Mouse (Mus musculus): ENCODE data around the gene Dda1. TPM values are rescaled to one million over a fixed set of nuclear protein-coding genes. Genes with fewer than 3 reads are reported as not detected.
A peak's percentile ranks its signal among the peaks of the same experiment; 100 is the strongest.

Dda1 gene
- polyA plus RNA-seq, 2 experiments: 24.8 to 34.4 TPM

DNA sequence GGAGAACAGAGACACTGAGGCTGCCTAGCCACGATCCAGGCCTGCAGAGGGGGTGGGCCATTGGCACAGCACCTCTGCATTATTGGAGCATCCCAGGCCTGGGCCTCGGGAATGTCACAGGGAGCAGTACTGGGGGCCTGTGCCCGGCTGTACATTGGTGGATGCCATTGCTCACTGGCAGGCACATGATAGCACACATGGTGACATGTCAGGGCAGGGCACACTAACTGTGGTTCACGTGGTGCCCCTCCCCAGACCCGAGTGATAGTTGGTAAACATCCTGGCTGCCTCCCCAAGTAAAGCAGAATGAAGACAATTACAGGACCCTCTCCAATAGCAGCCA, 1.9 kb downstream of the Dda1 start:
- Histone ChIP-seq H3K4me3 (ENCODE audit: insufficient read depth in 1 of 2, low read depth in 2 of 2, low read length in 2 of 2) (no peak overlapping the region), H3K9ac (replicated peaks) (no peak overlapping the region), H3K27ac (no peak overlapping the region), H3K4me1 (replicated peaks; ENCODE audit: control insufficient read depth in 2 of 2, insufficient read depth in 2 of 2, low read length in 1 of 2) (peaks cover 8 to 9% of the 10 kb centered on the region in 2 experiments), H3K4me2 (ENCODE audit: low read depth) (no peak overlapping the region; the same call in 1 of the 2 replicates), H3K36me3 (replicated peaks; ENCODE audit: control insufficient read depth, insufficient read depth, low read depth) (peaks cover 13% of the 10 kb centered on the region), H3K9me3 (ENCODE audit: control insufficient read depth, low read length) (no peaks in the 10 kb centered on the region), H3K27me3 (ENCODE audit: control insufficient read depth, insufficient read depth, low read length) (no peaks in the 10 kb centered on the region)
- ATAC-seq (ENCODE audit: insufficient read depth) (no peak), DNase-seq (ENCODE audit: low read depth in 3 of 3, low spot score in 3 of 3) (no peak)
- no peak for TF ChIP-seq EP300 (IDR thresholded peaks at IDR 0.05; ENCODE audit: low read depth)
- no peak for TF ChIP-seq CTCF (IDR thresholded peaks at IDR 0.05; ENCODE audit: low read depth)
- WGBS (ENCODE audit: insufficient replicate concordance): 67% methylated on average over 5 of the region's 5 CpGs

- Histone ChIP-seq H3K9me3 (ENCODE audit: control insufficient read depth, low read length) (no peaks in the 10 kb centered on the region), H3K4me1 (replicated peaks; ENCODE audit: control insufficient read depth in 2 of 2, insufficient read depth in 2 of 2, low read length in 1 of 2) (peaks cover 8% of the 10 kb centered on the region in 2 experiments), H3K4me3 (ENCODE audit: insufficient read depth in 1 of 2, low read depth in 2 of 2, low read length in 2 of 2) (no peak overlapping the region), H3K36me3 (replicated peaks; ENCODE audit: control insufficient read depth, insufficient read depth, low read depth) (peaks cover 13% of the 10 kb centered on the region), H3K27me3 (ENCODE audit: control insufficient read depth, insufficient read depth, low read length) (no peaks in the 10 kb centered on the region), H3K9ac (replicated peaks) (no peak overlapping the region), H3K27ac (no peak overlapping the region), H3K4me2 (ENCODE audit: low read depth) (no peak overlapping the region)
- no peak for TF ChIP-seq EP300 (IDR thresholded peaks at IDR 0.05; ENCODE audit: low read depth)
- no peak for TF ChIP-seq CTCF (IDR thresholded peaks at IDR 0.05; ENCODE audit: low read depth)
- ATAC-seq (ENCODE audit: insufficient read depth) (no peak), DNase-seq (ENCODE audit: low read depth in 3 of 3, low spot score in 3 of 3) (no peak)
- WGBS (ENCODE audit: insufficient replicate concordance): 85% methylated on average over 17 of the region's 17 CpGs
Measured at GRCm38 (mm10) chr8:71471861-71472260, 2.9 kb downstream of the Dda1 start.

- Histone ChIP-seq H3K4me1 (replicated peaks; ENCODE audit: control insufficient read depth in 2 of 2, insufficient read depth in 2 of 2, low read length in 1 of 2) (peaks cover 8 to 14% of the 10 kb centered on the region in 2 experiments), H3K4me3 (ENCODE audit: insufficient read depth in 1 of 2, low read depth in 2 of 2, low read length in 2 of 2) (no peak overlapping the region), H3K27me3 (ENCODE audit: control insufficient read depth, insufficient read depth, low read length) (no peaks in the 10 kb centered on the region), H3K9me3 (ENCODE audit: control insufficient read depth, low read length) (no peaks in the 10 kb centered on the region), H3K4me2 (ENCODE audit: low read depth) (no peak overlapping the region), H3K36me3 (replicated peaks; ENCODE audit: control insufficient read depth, insufficient read depth, low read depth) (peaks cover 13% of the 10 kb centered on the region), H3K27ac (no peak overlapping the region), H3K9ac (replicated peaks) (no peak overlapping the region)
- DNase-seq (ENCODE audit: low read depth in 3 of 3, low spot score in 3 of 3): no peak
- 88% methylated on average over 8 of the region's 8 CpGs for WGBS (ENCODE audit: insufficient replicate concordance)
- peak; percentile 46 for TF ChIP-seq CTCF (IDR thresholded peaks at IDR 0.05; ENCODE audit: low read depth)
- TF ChIP-seq EP300 (IDR thresholded peaks at IDR 0.05; ENCODE audit: low read depth): no peak
- ATAC-seq (ENCODE audit: insufficient read depth): no peak
Measured at GRCm38 (mm10) chr8:71472601-71473386, 3.8 kb downstream of the Dda1 start.

DNA sequence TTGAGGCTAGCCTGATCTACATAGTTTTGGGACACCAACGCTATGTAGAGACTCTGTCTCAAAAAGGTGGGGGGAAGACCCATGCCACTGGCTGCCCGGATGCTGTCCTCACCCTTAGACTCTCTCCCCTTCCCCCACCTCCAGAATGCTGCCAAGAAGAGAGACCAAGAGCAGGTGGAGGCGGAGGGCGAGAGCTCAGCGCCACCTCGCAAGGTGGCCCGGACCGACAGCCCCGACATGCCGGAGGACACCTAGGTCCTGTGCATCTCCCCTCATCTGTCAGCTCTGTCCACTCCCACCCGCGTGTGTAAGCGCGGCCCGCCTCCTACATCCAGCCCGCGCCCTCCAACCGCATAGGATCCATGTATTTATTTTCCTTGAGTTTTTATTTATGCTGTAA, 5.3 kb downstream of the Dda1 start:
- ATAC-seq (ENCODE audit: insufficient read depth) (no peak), DNase-seq (ENCODE audit: low read depth in 3 of 3, low spot score in 3 of 3) (no peak)
- Histone ChIP-seq H3K36me3 (replicated peaks; ENCODE audit: control insufficient read depth, insufficient read depth, low read depth) (peaks cover 13% of the 10 kb centered on the region), H3K4me3 (ENCODE audit: insufficient read depth in 1 of 2, low read depth in 2 of 2, low read length in 2 of 2) (no peak overlapping the region), H3K9me3 (ENCODE audit: control insufficient read depth, low read length) (no peaks in the 10 kb centered on the region), H3K4me1 (replicated peaks; ENCODE audit: control insufficient read depth in 2 of 2, insufficient read depth in 2 of 2, low read length in 1 of 2) (peaks cover 8 to 12% of the 10 kb centered on the region in 2 experiments), H3K4me2 (ENCODE audit: low read depth) (no peak overlapping the region), H3K27ac (no peak overlapping the region), H3K27me3 (ENCODE audit: control insufficient read depth, insufficient read depth, low read length) (no peaks in the 10 kb centered on the region), H3K9ac (replicated peaks) (no peak overlapping the region)
- TF ChIP-seq EP300 (IDR thresholded peaks at IDR 0.05; ENCODE audit: low read depth) (no peak), CTCF (IDR thresholded peaks at IDR 0.05; ENCODE audit: low read depth) (no peak)
- WGBS (ENCODE audit: insufficient replicate concordance): 90% methylated on average over 18 of the region's 18 CpGs

DNA sequence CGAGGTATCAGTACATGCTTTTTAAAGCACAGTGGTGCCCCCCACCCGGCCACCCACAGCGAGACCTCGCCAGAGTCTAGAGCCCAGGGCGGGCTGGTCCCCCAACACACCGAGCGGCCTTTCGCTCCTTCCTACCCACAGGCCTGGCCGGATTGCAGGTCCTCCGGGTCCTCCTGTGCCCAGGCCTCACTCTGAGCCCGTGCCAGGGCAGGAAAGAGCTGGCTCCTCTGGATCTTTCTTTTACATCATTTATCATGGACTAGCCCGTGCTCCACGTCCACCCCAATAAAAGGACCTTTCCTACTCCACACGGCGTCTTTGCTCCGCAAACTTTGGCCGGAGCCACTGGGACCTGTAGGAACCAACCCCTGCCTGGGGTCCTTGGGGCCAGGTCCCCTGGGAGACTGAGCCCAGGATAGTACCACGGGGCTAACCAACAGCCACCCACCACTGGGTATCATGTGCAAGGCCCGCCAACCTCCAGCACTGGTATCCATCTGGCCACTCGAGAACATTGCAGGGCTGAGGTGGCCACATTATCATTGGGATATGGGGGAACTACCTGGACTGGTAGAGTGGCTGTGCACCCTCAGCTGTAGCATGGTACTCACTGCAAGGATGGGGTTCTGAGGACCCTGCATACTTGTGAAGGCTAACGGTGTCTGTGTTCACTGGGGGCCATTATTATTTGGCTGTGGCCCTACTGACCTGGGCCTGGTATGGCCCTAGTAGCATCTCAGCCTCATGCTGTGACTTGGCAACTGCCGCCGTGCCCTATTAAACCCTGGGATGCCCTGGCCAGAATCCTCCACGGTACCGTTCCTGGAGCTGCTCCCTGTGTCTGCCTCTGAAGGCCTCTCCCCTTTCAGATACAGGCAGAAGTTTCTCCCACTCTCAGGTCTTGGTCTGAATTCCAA, 6.0 kb downstream of the Dda1 start:
- peaks cover 13% of the 10 kb centered on the region for H3K36me3 ChIP-seq (replicated peaks; ENCODE audit: control insufficient read depth, insufficient read depth, low read depth)
- ATAC-seq (ENCODE audit: insufficient read depth) (no peak), DNase-seq (ENCODE audit: low read depth in 3 of 3, low spot score in 3 of 3) (no peak)
- no peak overlapping the region; the same call in 1 of the 2 replicates for H3K4me2 ChIP-seq (ENCODE audit: low read depth)
- TF ChIP-seq EP300 (IDR thresholded peaks at IDR 0.05; ENCODE audit: low read depth) (no peak), CTCF (IDR thresholded peaks at IDR 0.05; ENCODE audit: low read depth) (no peak)
- 84% methylated on average over 25 of the region's 25 CpGs for WGBS (ENCODE audit: insufficient replicate concordance)
- H3K9me3 ChIP-seq (ENCODE audit: control insufficient read depth, low read length): no peaks in the 10 kb centered on the region
- H3K27ac ChIP-seq: no peak overlapping the region
- H3K4me3 ChIP-seq (ENCODE audit: insufficient read depth in 1 of 2, low read depth in 2 of 2, low read length in 2 of 2): no peak overlapping the region
- no peak overlapping the region for H3K9ac ChIP-seq (replicated peaks)
- H3K4me1 ChIP-seq (replicated peaks; ENCODE audit: control insufficient read depth in 2 of 2, insufficient read depth in 2 of 2, low read length in 1 of 2): peaks cover 2 to 9% of the 10 kb centered on the region in 2 experiments; a peak in 3 of 4 replicates
- no peaks in the 10 kb centered on the region for H3K27me3 ChIP-seq (ENCODE audit: control insufficient read depth, insufficient read depth, low read length)

All from liver, embryonic 14.5 days (tissue).